ENCODE assay signal across 34 mouse cellular contexts in the genomic region with DNA sequence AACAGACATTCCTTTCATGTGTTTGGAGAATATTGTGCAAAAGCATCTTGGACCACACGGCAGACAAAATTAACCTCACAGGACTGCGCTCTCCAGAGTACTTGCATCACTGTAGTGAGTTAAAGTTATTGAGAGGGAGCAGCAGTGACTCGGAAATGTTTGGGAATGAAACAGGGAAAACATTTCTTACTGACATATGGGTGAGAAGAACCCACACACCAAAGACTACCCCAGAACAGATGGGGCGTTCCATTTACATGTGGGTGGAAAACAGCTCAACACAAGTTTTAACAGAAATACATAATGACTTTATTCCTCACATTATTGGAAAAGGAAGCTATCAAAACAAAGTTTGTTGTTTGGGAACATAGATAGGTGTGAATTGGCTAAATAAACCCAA. TPM values are rescaled to one million over a fixed set of nuclear protein-coding genes. Genes with fewer than 3 reads are reported as not detected.
A peak's percentile ranks its signal among the peaks of the same experiment; 100 is the strongest.
DNase-seq lines count a peak whose midpoint lies in the region; ATAC-seq and TF ChIP-seq lines count a peak whose summit lies in the region.
"Had no signal": no experiment of that assay in that cellular context is flagged by ENCODE, and none has a peak within 500 bp of the region (broad histone marks: within the 10 kb centered on the region; RNA-seq: fewer than 3 reads in every experiment).

No protein-coding gene starts in this region.

- no peak for TF ChIP-seq CTCF in layer of hippocampus, adult 2 months (conservative IDR thresholded peaks at IDR 0.05)

- no peaks in the 10 kb centered on the region for H3K27me3 ChIP-seq in forebrain, embryonic 14.5 days (replicated peaks; ENCODE audit: control insufficient read depth, insufficient read depth, low read length)
- H3K27me3 ChIP-seq in forebrain, embryonic 10.5 days (ENCODE audit: poor library complexity, severe bottlenecking), result no peaks in the 10 kb centered on the region
- H3K27me3 ChIP-seq: CH12.LX; forebrain, embryonic 13.5 days; hindbrain, embryonic 12.5 days; limb, embryonic 13.5 days; liver, embryonic 12.5 days; midbrain, embryonic 13.5 days; neural tube, embryonic 13.5 days had no signal

- no peaks in the 10 kb centered on the region for H3K4me1 ChIP-seq in forebrain, embryonic 14.5 days (ENCODE audit: control insufficient read depth, insufficient read depth, low read length)
- no peaks in the 10 kb centered on the region for H3K4me1 ChIP-seq in forebrain, embryonic 10.5 days
- H3K4me1 ChIP-seq: forebrain, embryonic 13.5 days; hindbrain, embryonic 12.5 days; limb, embryonic 13.5 days; liver, embryonic 12.5 days; midbrain, embryonic 13.5 days; neural tube, embryonic 13.5 days had no signal

- no peaks in the 10 kb centered on the region for H3K9me3 ChIP-seq in forebrain, embryonic 14.5 days (replicated peaks; ENCODE audit: control insufficient read depth, low read length)
- no peaks in the 10 kb centered on the region for H3K9me3 ChIP-seq in forebrain, embryonic 10.5 days
- H3K9me3 ChIP-seq: forebrain, embryonic 13.5 days; hindbrain, embryonic 12.5 days; limb, embryonic 13.5 days; liver, embryonic 12.5 days; midbrain, embryonic 13.5 days; neural tube, embryonic 13.5 days had no signal

- no peak overlapping the region for H3K4me3 ChIP-seq in forebrain, embryonic 14.5 days (ENCODE audit: low read depth, low read length)
- H3K4me3 ChIP-seq in forebrain, embryonic 10.5 days, result no peak overlapping the region
- no peak overlapping the region for H3K4me3 ChIP-seq in layer of hippocampus, adult 2 months
- H3K4me3 ChIP-seq: erythroblast, embryonic 14.5 days; forebrain, embryonic 13.5 days; gastrocnemius, adult 2 months; hindbrain, embryonic 12.5 days; left cerebral cortex, adult 2 months; limb, embryonic 13.5 days; liver, embryonic 12.5 days; midbrain, embryonic 13.5 days; neural tube, embryonic 13.5 days had no signal

- H3K9ac ChIP-seq in forebrain, embryonic 14.5 days (ENCODE audit: low read length), result no peak overlapping the region
- H3K9ac ChIP-seq: forebrain, embryonic 13.5 days; hindbrain, embryonic 12.5 days; limb, embryonic 13.5 days; liver, embryonic 12.5 days; liver, postnatal 0 days; midbrain, embryonic 13.5 days; neural tube, embryonic 13.5 days had no signal

- no peak overlapping the region for H3K27ac ChIP-seq in forebrain, embryonic 14.5 days (ENCODE audit: low read depth, low read length)
- no peak overlapping the region for H3K27ac ChIP-seq in forebrain, embryonic 10.5 days
- no peak overlapping the region for H3K27ac ChIP-seq in layer of hippocampus, adult 2 months
- H3K27ac ChIP-seq: forebrain, embryonic 13.5 days; gastrocnemius, adult 2 months; hindbrain, embryonic 12.5 days; left cerebral cortex, adult 2 months; limb, embryonic 13.5 days; liver, embryonic 12.5 days; macrophage; midbrain, embryonic 13.5 days; neural tube, embryonic 13.5 days had no signal

- ATAC-seq in forebrain, embryonic 14.5 days, result 0 out of 2 replicates have a peak, but pooled peaks have one; percentile 10
- ATAC-seq: forebrain, embryonic 13.5 days; intestine, embryonic 16.5 days; liver, embryonic 12.5 days; liver, postnatal 0 days; midbrain, embryonic 13.5 days had no signal

- 81% methylated on average over 4 of the region's 4 CpGs for WGBS in forebrain, embryonic 14.5 days
- WGBS in forebrain, embryonic 10.5 days, result 89% methylated on average over 4 of the region's 4 CpGs

- peak; percentile 26 for DNase-seq in forebrain, embryonic 14.5 days (ENCODE audit: low spot score)
- DNase-seq in forebrain, embryonic 10.5 days (ENCODE audit: extremely low spot score, low spot score), result no peak
- DNase-seq in layer of hippocampus, adult 11-12 months (ENCODE audit: low spot score), result peak; percentile 36
- DNase-seq in layer of hippocampus, postnatal 10 days (ENCODE audit: low spot score in 2 of 2), result no peak
- peak; percentile 32 to 65 for DNase-seq in layer of hippocampus, adult 2 months (ENCODE audit: low spot score in 2 of 2)
- no peak for DNase-seq in lung, postnatal 10 days
- no peak for DNase-seq in adrenal gland, postnatal 36 days
- DNase-seq: adrenal gland, adult 8-10 months; cerebellum, adult 18-20 months; cerebellum, postnatal 14 days; gastrocnemius, adult 2 months; gastrocnemius, postnatal 36 days; heart, adult 18-20 months; heart, postnatal 36 days; kidney, adult 9 months; kidney, postnatal 10 days; liver, postnatal 0 days; right cerebral cortex, postnatal 14 days had no signal

- no peaks in the 10 kb centered on the region for H3K36me3 ChIP-seq in forebrain, embryonic 14.5 days (ENCODE audit: control insufficient read depth, insufficient read depth, low read length)
- H3K36me3 ChIP-seq in forebrain, embryonic 10.5 days (replicated peaks), result no peaks in the 10 kb centered on the region
- H3K36me3 ChIP-seq: hindbrain, embryonic 12.5 days; limb, embryonic 13.5 days; liver, embryonic 12.5 days; midbrain, embryonic 13.5 days; neural tube, embryonic 13.5 days had no signal

- H3K4me2 ChIP-seq in forebrain, embryonic 14.5 days (ENCODE audit: low read length), result no peak overlapping the region
- H3K4me2 ChIP-seq: forebrain, embryonic 13.5 days; heart, embryonic 11.5 days; hindbrain, embryonic 12.5 days; limb, embryonic 13.5 days; liver, embryonic 12.5 days; midbrain, embryonic 13.5 days; neural tube, embryonic 13.5 days had no signal

RNA-seq across cellular contexts. Expression of a gene that starts 21.8 kb away (rescaled TPM):
- 49.0 and 57.0 TPM in 2 replicates for polyA plus RNA-seq in forebrain, embryonic 14.5 days (2014; fragmentation: Nextera tagmentation; extraction: Ambion mirVana)
- 3.5 and 6.9 TPM in 2 replicates for polyA plus RNA-seq in forebrain, embryonic 10.5 days (2016; fragmentation: Nextera tagmentation; extraction: Ambion mirVana)
- total RNA-seq in layer of hippocampus, postnatal 10 days (2021), result 10 to 100 TPM; 42.7 to 57.6 TPM
- total RNA-seq in layer of hippocampus, adult 2 months (2021), result 10 to 100 TPM in 1 of 2 experiments, 1 to 10 TPM in 1; 9.4 to 12.7 TPM
- under 1 TPM; 0.36 to 0.72 TPM for total RNA-seq in adrenal gland, postnatal 36 days (2021)
- total RNA-seq: CH12.LX; gastrocnemius, adult 2 months; gastrocnemius, postnatal 36 days; heart, adult 18-20 months; heart, postnatal 36 days; megakaryocyte-erythroid progenitor cell, adult 5-6 weeks had no signal
- polyA plus RNA-seq: erythroblast, embryonic 14.5 days; heart, embryonic 11.5 days; large intestine, adult 2 months; liver, embryonic 12.5 days; liver, postnatal 0 days; macrophage; small intestine, adult 2 months; stomach, embryonic 14.5 days had no signal

Comparison
In these comparisons a context has a peak if more than half of its experiments do, and no peak if none do; other contexts are left out.
1. DNase-seq: peak in forebrain, embryonic 14.5 days (single experiment), layer of hippocampus, adult 11-12 months (single experiment) and layer of hippocampus, adult 2 months (2 of 2); none in forebrain, embryonic 10.5 days (single experiment), layer of hippocampus, postnatal 10 days (0 of 2), lung, postnatal 10 days (single experiment) and adrenal gland, postnatal 36 days (0 of 2).
2. RNA of a gene that starts 21.8 kb away (total RNA-seq): 42.7 to 57.6 TPM in layer of hippocampus, postnatal 10 days and 9.4 to 12.7 TPM in layer of hippocampus, adult 2 months; 0.36 to 0.72 TPM in adrenal gland, postnatal 36 days; every median in the first group is over 4 times any median in the second.